Mouse (Mus musculus): ENCODE results near the gene Trpd52l3.
"Not testable (repeated sequence)": the region's sequence is repeated elsewhere in the genome, so short reads cannot be mapped to it uniquely, and the experiment has no call there.

Gene Trpd52l3

GRCm38 (mm10) chr19:30003621-30004020 lies at the start of gene Trpd52l3:
Trpd52l3 (plus strand) TSS chr19:30003790.
- DNase-seq (ENCODE audit: low spot score in 2 of 2) = no peak

- no peak for DNase-seq (ENCODE audit: low spot score in 2 of 2)
Measured at GRCm38 (mm10) chr19:29953833-29954232, 49.8 kb upstream of the Trpd52l3 start.

- DNase-seq (ENCODE audit: low spot score in 2 of 2) = no peak
Measured at GRCm38 (mm10) chr19:29955454-29955853, 48.1 kb upstream of the Trpd52l3 start.

- no peak for DNase-seq (ENCODE audit: low spot score in 2 of 2)
Measured at GRCm38 (mm10) chr19:29960906-29961305, 42.7 kb upstream of the Trpd52l3 start.

- DNase-seq (ENCODE audit: low spot score in 2 of 2) = no peak
Measured at GRCm38 (mm10) chr19:29961842-29962241, 41.7 kb upstream of the Trpd52l3 start.

- DNase-seq (ENCODE audit: low spot score in 2 of 2) = no peak
Measured at GRCm38 (mm10) chr19:29963598-29964092, 39.9 kb upstream of the Trpd52l3 start.

- DNase-seq (ENCODE audit: low spot score in 2 of 2) = no peak
Measured at GRCm38 (mm10) chr19:29967960-29968359, 35.6 kb upstream of the Trpd52l3 start.

GRCm38 (mm10) chr19:29973396-29973795 lies 30.2 kb upstream of the Trpd52l3 start:
- DNase-seq (ENCODE audit: low spot score in 2 of 2) = no peak

GRCm38 (mm10) chr19:29978847-29979246 lies 24.7 kb upstream of the Trpd52l3 start:
- DNase-seq (ENCODE audit: low spot score in 2 of 2) = peak in 1 of 2 experiments; percentile 11

GRCm38 (mm10) chr19:29979452-29980089 lies 24.0 kb upstream of the Trpd52l3 start:
- DNase-seq (ENCODE audit: low spot score in 2 of 2) = no peak

- DNase-seq (ENCODE audit: low spot score in 2 of 2) = no peak
Measured at GRCm38 (mm10) chr19:29984208-29985005, 19.2 kb upstream of the Trpd52l3 start.

GRCm38 (mm10) chr19:29986464-29987091 lies 17.0 kb upstream of the Trpd52l3 start:
- DNase-seq (ENCODE audit: low spot score in 2 of 2) = no peak

GRCm38 (mm10) chr19:30000406-30001365 lies 2.9 kb upstream of the Trpd52l3 start:
- DNase-seq (ENCODE audit: low spot score in 2 of 2) = no peak

- DNase-seq (ENCODE audit: low spot score in 2 of 2) = no peak
Measured at GRCm38 (mm10) chr19:30001550-30001949, 2.0 kb upstream of the Trpd52l3 start.

GRCm38 (mm10) chr19:30006371-30006770 lies 2.8 kb downstream of the Trpd52l3 start:
- DNase-seq (ENCODE audit: low spot score in 2 of 2) = no peak

GRCm38 (mm10) chr19:30010520-30011296 lies 7.1 kb downstream of the Trpd52l3 start:
- DNase-seq (ENCODE audit: low spot score in 2 of 2) = no peak

GRCm38 (mm10) chr19:30014331-30014730 lies 10.7 kb downstream of the Trpd52l3 start:
- DNase-seq (ENCODE audit: low spot score in 2 of 2) = no peak

GRCm38 (mm10) chr19:30016156-30016555 lies 12.6 kb downstream of the Trpd52l3 start:
- DNase-seq (ENCODE audit: low spot score in 2 of 2) = no peak

- DNase-seq (ENCODE audit: low spot score in 2 of 2) = not testable (repeated sequence)
Measured at GRCm38 (mm10) chr19:30023419-30023818, 19.8 kb downstream of the Trpd52l3 start.

GRCm38 (mm10) chr19:30029002-30029710 lies 25.6 kb downstream of the Trpd52l3 start:
- no peak for DNase-seq (ENCODE audit: low spot score in 2 of 2)
